Mouse (Mus musculus) myocyte (in vitro differentiated cells): ENCODE data around the gene Wars. TPM values are rescaled to one million over a fixed set of nuclear protein-coding genes. Genes with fewer than 3 reads are reported as not detected.

Experiments used
- H3K27me3 ChIP-seq: one replicate; pipeline ENCODE4 v1.6.1; 2011; ENCODE audit not compliant: control insufficient read depth, insufficient read depth, insufficient read length
- H3K36me3 ChIP-seq: one replicate; pipeline ENCODE4 v1.6.1; 2011; ENCODE audit not compliant: control insufficient read depth, insufficient read depth
- H3K4me2 ChIP-seq: one replicate; pipeline ENCODE4 v1.6.1; 2011; ENCODE audit warnings: low read depth, control low read depth
- H3K4me3 ChIP-seq: one replicate; pipeline ENCODE4 v1.5.1; 2011; ENCODE audit warnings: mild to moderate bottlenecking, control low read depth, moderate library complexity
- H3K79me2 ChIP-seq: one replicate; pipeline ENCODE4 v1.6.1; 2011; ENCODE audit not compliant: control insufficient read depth, insufficient read depth
- H3ac ChIP-seq: one replicate; pipeline ENCODE4 v1.6.1; 2011; ENCODE audit not compliant: control insufficient read depth, insufficient read length
- CEBPB ChIP-seq: IDR thresholded peaks from 2 replicates; pipeline ENCODE4 v1.6.1; 2011; ENCODE audit warnings: mild to moderate bottlenecking, moderate library complexity; ENCODE audit not compliant: poor library complexity, insufficient read depth, severe bottlenecking
- E2F4 ChIP-seq: IDR thresholded peaks from one replicate; pipeline ENCODE4 v1.6.1; 2011; ENCODE audit warnings: mild to moderate bottlenecking, control low read depth, moderate library complexity; ENCODE audit not compliant: insufficient read depth
- MAX ChIP-seq: IDR thresholded peaks from one replicate; pipeline ENCODE4 v1.6.1; 2011; ENCODE audit warnings: low read depth, mild to moderate bottlenecking, control low read depth
- MYOD1 ChIP-seq, 3 experiments: IDR thresholded peaks; one replicate each; pipeline ENCODE4 v1.6.1; 2011; ENCODE audit warnings: control low read depth in 2 of 3, low read depth in 2 of 3, mild to moderate bottlenecking in 2 of 3, moderate library complexity in 1 of 3; ENCODE audit not compliant: insufficient read length in 2 of 3, control insufficient read depth in 1 of 3
- MYOG ChIP-seq, 3 experiments: IDR thresholded peaks; one replicate each; pipeline ENCODE4 v1.6.1; 2011; ENCODE audit warnings: control low read depth in 2 of 3, low read depth in 2 of 3, mild to moderate bottlenecking in 2 of 3; ENCODE audit not compliant: insufficient read length in 2 of 3, control insufficient read depth in 1 of 3, insufficient read depth in 1 of 3
- POLR2A ChIP-seq: IDR thresholded peaks from one replicate; pipeline ENCODE4 v1.6.1; 2011; ENCODE audit warnings: low read depth, mild to moderate bottlenecking, control low read depth, moderate library complexity; ENCODE audit not compliant: insufficient read length
- POLR2AphosphoS2 ChIP-seq: IDR thresholded peaks from one replicate; pipeline ENCODE4 v1.6.1; 2011; ENCODE audit warnings: low read depth, control low read depth; ENCODE audit not compliant: insufficient read length
- REST ChIP-seq: IDR thresholded peaks from one replicate; pipeline ENCODE4 v1.6.1; 2011; ENCODE audit warnings: mild to moderate bottlenecking, control low read depth, moderate library complexity; ENCODE audit not compliant: insufficient read depth, insufficient read length
- SRF ChIP-seq: IDR thresholded peaks from one replicate; pipeline ENCODE4 v1.6.1; 2011; ENCODE audit warnings: low read depth; ENCODE audit not compliant: control insufficient read depth, insufficient read length
- TCF12 ChIP-seq: IDR thresholded peaks from one replicate; pipeline ENCODE4 v1.6.1; 2011; ENCODE audit warnings: mild to moderate bottlenecking, control low read depth; ENCODE audit not compliant: poor library complexity, insufficient read depth, severe bottlenecking
- TCF3 ChIP-seq: IDR thresholded peaks from one replicate; pipeline ENCODE4 v1.6.1; 2011; ENCODE audit warnings: low read depth, control low read depth; ENCODE audit not compliant: insufficient read length
- USF1 ChIP-seq: IDR thresholded peaks from one replicate; pipeline ENCODE4 v1.6.1; 2011; ENCODE audit warnings: low read depth, mild to moderate bottlenecking, control low read depth, moderate library complexity
- polyA plus RNA-seq: library from polyadenylated mRNA; unstranded; fragments of >200 nt; fragmentation: generic; extraction: Trizol; gene quantifications from one replicate; pipeline ENCODE4 v1.2.1, GENCODE M21; 2012; ENCODE audit warnings: missing spikeins

Wars gene
- polyA plus RNA-seq, 1 experiment = 180 TPM

DNA sequence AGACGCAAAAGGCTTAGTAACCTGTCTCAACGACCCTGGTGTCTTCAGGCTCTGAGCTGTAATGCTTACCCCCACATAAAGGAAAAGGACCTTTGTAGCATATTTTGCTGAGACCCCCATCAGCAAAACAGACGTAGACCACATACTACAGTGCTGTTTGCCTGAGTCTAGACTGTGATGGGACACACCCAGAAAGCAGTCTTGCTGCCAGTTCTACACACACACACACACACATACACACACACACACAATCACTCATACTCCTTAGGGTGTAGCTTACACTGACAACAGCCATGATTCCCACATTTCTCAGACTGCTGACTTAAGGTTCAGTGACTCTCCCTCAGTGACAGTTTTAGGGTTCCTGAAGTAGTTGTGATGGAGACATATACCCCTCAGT, 12.8 kb downstream of the Wars start:
- no peak overlapping the region for H3K4me2 ChIP-seq
- H3K27me3 ChIP-seq = no peaks in the 10 kb centered on the region
- H3K79me2 ChIP-seq = peaks cover 28% of the 10 kb centered on the region
- H3K4me3 ChIP-seq = no peak overlapping the region
- no peak overlapping the region for H3ac ChIP-seq
- no peak for TF ChIP-seq POLR2AphosphoS2
- H3K36me3 ChIP-seq = peaks cover 73% of the 10 kb centered on the region

DNA sequence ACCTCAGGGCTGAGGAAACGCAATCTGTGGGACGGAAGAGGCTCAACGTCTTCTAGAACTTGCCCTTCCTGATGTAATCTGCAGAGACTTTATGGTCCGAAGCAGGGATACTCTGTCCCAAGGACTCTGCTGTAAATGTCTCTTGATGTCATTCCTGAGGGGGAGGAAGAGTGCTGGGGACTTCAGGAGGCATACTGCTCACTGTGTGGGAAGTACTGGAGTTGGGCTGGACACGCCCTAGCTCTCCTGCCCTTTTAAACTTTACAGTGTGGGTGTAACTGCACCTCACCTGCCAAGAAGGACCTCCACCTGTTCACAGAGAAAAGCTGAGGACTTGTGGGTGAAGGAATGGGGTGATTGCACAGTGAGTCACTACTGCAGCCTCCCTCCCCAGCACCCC, 13.4 kb downstream of the Wars start:
- no peak for TF ChIP-seq REST
- no peak for TF ChIP-seq TCF12
- no peak for TF ChIP-seq CEBPB
- no peak for TF ChIP-seq POLR2A
- no peak for TF ChIP-seq SRF
- TF ChIP-seq TCF3 = no peak
- no peak for TF ChIP-seq MYOD1 (IDR thresholded peaks at IDR 0.05; ENCODE audit: control insufficient read depth in 1 of 3, insufficient read length in 2 of 3, low read depth in 2 of 3)
- TF ChIP-seq MAX = no peak
- no peak for TF ChIP-seq E2F4
- TF ChIP-seq MYOG (IDR thresholded peaks at IDR 0.05; ENCODE audit: control insufficient read depth in 1 of 3, insufficient read depth in 1 of 3, insufficient read length in 2 of 3, low read depth in 2 of 3) = no peak
- TF ChIP-seq POLR2AphosphoS2 = no peak
- TF ChIP-seq USF1 = no peak
- no peaks in the 10 kb centered on the region for H3K27me3 ChIP-seq
- H3K4me2 ChIP-seq = no peak overlapping the region
- no peak overlapping the region for H3K4me3 ChIP-seq
- H3K79me2 ChIP-seq = peaks cover 24% of the 10 kb centered on the region
- H3ac ChIP-seq = no peak overlapping the region
- peaks cover 67% of the 10 kb centered on the region for H3K36me3 ChIP-seq

DNA sequence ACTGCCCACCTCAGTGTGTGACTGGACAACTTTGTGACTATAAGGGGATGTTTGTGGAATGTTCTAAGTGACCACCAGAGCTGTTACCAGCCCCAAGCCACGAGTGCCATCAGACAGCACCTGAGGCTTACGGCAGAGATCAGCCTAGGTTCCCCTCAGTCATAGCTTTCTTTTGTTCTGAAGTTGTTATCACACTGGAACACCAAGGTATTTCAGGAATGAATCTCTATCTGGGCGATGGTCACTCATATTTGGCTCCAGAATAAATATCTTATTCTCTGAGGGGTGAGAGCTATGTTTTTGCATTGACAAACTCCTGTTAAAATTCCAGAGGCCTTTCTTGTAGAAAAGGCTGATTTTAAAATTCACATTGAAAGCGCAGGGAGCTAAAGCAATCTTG, 14.8 kb downstream of the Wars start:
- Histone ChIP-seq H3K27me3 (no peaks in the 10 kb centered on the region), H3K4me3 (no peak overlapping the region), H3K4me2 (no peak overlapping the region), H3K36me3 (peaks cover 74% of the 10 kb centered on the region), H3ac (no peak overlapping the region), H3K79me2 (peaks cover 11% of the 10 kb centered on the region)
- no peak for TF ChIP-seq E2F4
- TF ChIP-seq CEBPB = no peak
- no peak for TF ChIP-seq TCF12
- no peak for TF ChIP-seq REST
- TF ChIP-seq MYOG (IDR thresholded peaks at IDR 0.05; ENCODE audit: control insufficient read depth in 1 of 3, insufficient read depth in 1 of 3, insufficient read length in 2 of 3, low read depth in 2 of 3) = no peak

DNA sequence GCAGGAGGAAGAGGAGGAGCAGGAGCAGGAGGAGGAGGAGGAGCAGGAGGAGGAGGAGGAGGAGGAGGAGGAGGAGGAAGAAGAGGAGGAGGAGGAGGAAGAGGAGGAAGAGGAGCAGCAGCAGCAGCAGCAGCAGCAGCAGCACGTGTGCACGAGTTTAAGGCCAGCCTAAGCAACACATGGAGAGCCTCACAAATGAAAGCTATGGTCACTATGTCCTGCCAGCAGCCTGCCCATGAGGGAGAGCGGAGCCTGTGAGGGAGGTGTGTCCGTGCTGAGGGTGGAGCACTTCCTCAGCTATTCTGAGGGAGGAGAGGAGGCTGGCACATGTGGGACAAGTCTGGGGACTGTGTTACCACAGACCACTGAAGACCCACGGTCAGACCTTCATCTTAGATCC, 20.9 kb downstream of the Wars start:
- Histone ChIP-seq H3K4me2 (no peak overlapping the region), H3K36me3 (peaks cover 57% of the 10 kb centered on the region), H3K79me2 (no peaks in the 10 kb centered on the region), H3K27me3 (no peaks in the 10 kb centered on the region), H3K4me3 (no peak overlapping the region), H3ac (no peak overlapping the region)
- TF ChIP-seq POLR2A = no peak
- peak; percentile 27 for TF ChIP-seq USF1
- peak; percentile 19 for TF ChIP-seq POLR2AphosphoS2

DNA sequence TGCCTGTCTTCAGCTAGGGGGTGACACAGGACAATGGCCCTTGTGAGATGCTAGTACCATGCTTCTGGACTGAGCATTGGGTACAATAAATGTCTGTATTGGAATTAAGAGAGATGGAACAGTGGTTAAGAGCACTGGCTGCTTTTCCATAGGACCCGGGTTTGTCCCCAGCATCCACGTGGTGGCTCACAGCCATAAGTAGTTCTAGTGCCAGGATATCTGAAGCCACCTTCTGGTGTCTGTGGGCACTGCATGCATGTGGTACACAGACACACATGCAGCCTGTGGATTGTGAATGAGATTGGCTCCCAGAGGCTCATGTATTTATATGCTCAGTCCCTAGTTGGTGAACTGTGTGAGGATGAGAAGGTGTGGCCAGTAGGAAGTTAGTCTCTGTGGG, 24.4 kb downstream of the Wars start:
- Histone ChIP-seq H3K27me3 (no peaks in the 10 kb centered on the region), H3K4me2 (no peak overlapping the region), H3K4me3 (no peak overlapping the region), H3K79me2 (no peaks in the 10 kb centered on the region), H3K36me3 (peaks cover 51% of the 10 kb centered on the region), H3ac (no peak overlapping the region)
- TF ChIP-seq CEBPB = no peak
- TF ChIP-seq SRF = no peak
- no peak for TF ChIP-seq MYOG (IDR thresholded peaks at IDR 0.05; ENCODE audit: control insufficient read depth in 1 of 3, insufficient read depth in 1 of 3, insufficient read length in 2 of 3, low read depth in 2 of 3)
- no peak for TF ChIP-seq MAX
- TF ChIP-seq MYOD1 (IDR thresholded peaks at IDR 0.05; ENCODE audit: control insufficient read depth in 1 of 3, insufficient read length in 2 of 3, low read depth in 2 of 3) = no peak
- TF ChIP-seq E2F4 = no peak
- TF ChIP-seq REST = no peak
- no peak for TF ChIP-seq TCF12

DNA sequence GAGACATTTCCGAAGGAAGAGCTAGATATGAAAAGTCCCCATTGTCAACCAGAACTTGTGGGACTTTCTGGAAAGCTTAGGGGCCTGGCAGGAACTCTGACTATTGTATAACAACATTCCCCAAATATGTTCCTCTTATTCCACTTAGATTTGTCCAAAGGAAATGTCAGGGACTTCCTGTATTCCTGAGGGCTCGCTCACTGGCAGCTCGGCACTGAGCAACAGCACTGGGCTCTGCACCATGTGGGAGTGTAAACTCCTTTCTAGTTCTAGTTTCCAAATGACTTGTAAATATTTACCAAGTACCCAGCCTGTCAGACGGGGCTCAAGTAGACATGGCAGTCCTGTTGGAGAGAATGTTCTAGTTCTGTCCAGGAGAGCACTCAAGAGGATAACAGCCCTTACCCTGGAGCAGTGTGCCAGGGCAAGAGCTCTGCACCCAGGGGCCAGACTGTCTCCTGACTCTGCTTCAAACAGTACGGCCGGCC, 28.9 kb downstream of the Wars start:
- H3K36me3 ChIP-seq = peaks cover 46% of the 10 kb centered on the region
- H3K4me3 ChIP-seq = no peak overlapping the region
- no peaks in the 10 kb centered on the region for H3K79me2 ChIP-seq
- H3K4me2 ChIP-seq = no peak overlapping the region
- H3ac ChIP-seq = no peak overlapping the region
- H3K27me3 ChIP-seq = no peaks in the 10 kb centered on the region
- TF ChIP-seq MAX (no peak), USF1 (no peak), POLR2AphosphoS2 (peak; percentile 33), REST (no peak), TCF3 (no peak)
